Mouse (Mus musculus): ENCODE results near the gene Gpd1. TPM values are rescaled to one million over a fixed set of nuclear protein-coding genes. Genes with fewer than 3 reads are reported as not detected.
"Not testable (repeated sequence)": the region's sequence is repeated elsewhere in the genome, so short reads cannot be mapped to it uniquely, and the experiment has no call there.

Gpd1 gene
- polyA plus RNA-seq, 1 experiment, result 0.28 TPM

DNA sequence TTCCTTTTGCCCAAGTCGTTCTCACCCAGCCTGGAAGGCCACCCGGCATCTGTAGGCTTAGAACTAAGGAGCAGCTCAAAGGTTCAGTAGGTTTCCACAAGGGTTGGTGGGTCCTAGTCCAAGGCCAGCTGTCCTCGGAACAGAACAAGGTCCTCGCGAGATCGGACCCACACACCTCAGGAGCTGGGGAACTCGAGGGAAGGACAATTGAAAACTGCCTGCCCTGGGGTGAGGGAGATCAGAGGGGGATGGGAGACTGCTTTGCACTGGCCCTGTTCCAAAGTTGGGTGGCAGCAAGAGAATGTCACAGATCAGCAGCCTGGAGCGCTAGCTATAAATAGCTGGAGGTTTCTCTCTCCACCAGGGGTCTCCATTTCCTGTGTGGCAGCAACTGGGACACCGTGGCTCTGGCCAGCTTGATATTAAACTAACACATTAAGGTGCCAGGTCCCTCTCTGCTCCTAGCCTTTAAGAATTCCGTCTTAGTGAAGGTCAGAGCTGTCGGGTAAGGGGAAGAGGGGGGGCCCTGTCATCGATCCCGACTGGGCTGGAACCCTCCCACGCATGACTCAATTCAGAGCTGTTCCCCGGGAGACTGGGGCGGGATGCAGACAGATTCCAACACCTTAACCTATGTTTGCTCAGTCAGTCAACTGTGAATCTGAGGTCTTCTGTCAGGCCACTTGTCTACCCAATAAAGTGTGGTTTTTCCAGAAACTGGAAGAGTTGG, 7.1 kb downstream of the Gpd1 start:
- peaks cover 13% of the 10 kb centered on the region for H3K36me3 ChIP-seq (ENCODE audit: control insufficient read depth, insufficient read depth, low read length, poor library complexity, severe bottlenecking)
- H3K9ac ChIP-seq (ENCODE audit: low read depth, poor library complexity, severe bottlenecking), result peak overlapping the region; percentile 14
- H3K4me3 ChIP-seq (ENCODE audit: low read depth, low read length), result 0 out of 2 replicates have a peak overlapping the region, but pooled peaks have one; percentile 4
- peak overlapping the region; percentile 30; the same call in 1 of the 2 replicates for H3K27ac ChIP-seq (ENCODE audit: insufficient read depth, low read length)
- TF ChIP-seq CTCF (IDR thresholded peaks at IDR 0.05; ENCODE audit: low read depth, low read length) (peak; percentile 55), POLR2A (IDR thresholded peaks at IDR 0.05; ENCODE audit: insufficient read depth, low read length) (no peak), EP300 (IDR thresholded peaks at IDR 0.05; ENCODE audit: insufficient read depth, low read depth, low read length) (0 out of 2 replicates have a peak, but pooled peaks have one; percentile 15)
- H3K9me3 ChIP-seq (replicated peaks; ENCODE audit: control insufficient read depth, insufficient read depth, low read length, poor library complexity, severe bottlenecking), result peaks cover 4% of the 10 kb centered on the region; the same call in 1 of the 2 replicates
- peaks cover 7% of the 10 kb centered on the region for H3K4me1 ChIP-seq (ENCODE audit: control insufficient read depth, insufficient read depth, low read length)
- no peaks in the 10 kb centered on the region for H3K27me3 ChIP-seq (ENCODE audit: control insufficient read depth, insufficient read depth, low read length, poor library complexity, severe bottlenecking)

DNA sequence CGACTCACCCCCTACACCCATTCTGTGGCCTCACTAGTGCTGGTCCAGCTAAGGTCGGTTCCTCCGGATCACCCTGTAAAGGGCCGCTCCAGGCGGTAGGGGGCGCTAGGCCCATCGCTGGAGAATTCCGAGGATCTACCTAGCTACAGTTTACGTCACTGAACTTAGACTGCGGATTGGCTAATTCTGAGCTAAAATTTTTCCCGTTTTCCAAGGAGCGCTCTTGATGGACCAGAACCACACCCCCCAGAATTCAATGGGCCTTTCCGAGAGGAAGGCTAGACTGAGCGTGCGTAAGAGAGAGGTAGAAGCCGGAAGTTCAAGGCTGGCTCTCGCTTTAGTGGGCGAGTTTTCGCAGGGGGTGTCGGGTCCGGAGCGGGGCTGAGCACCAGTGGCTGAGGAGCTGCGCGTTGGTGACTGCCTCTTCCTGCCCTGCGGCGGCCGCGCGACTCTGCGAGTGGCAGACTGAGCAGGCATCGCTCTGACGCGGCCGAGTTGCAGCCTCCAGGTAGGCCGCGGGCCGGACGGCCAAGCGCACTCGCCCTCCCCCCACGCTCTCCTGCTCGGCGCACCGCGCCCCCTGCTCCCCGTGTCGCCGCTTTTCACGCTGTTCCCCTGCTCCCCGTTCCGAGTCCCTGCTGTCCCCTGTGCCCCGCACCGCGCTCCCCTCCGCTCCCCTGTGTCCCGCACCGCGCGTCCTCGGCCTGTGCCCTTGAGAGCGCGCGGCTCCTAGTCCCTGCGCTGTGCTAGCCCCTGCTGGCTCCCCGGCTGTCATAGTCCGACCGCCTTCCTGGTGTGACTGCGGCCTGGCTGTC, 8.2 kb downstream of the Gpd1 start, which contains the start of gene Cox14:
Gene Cox14, plus strand, starts transcription at position 278 of the 815 bp plus-strand sequence.
- Histone ChIP-seq H3K9me3 (replicated peaks; ENCODE audit: control insufficient read depth, insufficient read depth, low read length, poor library complexity, severe bottlenecking) (peaks cover 4% of the 10 kb centered on the region; the same call in 1 of the 2 replicates), H3K27ac (ENCODE audit: insufficient read depth, low read length) (peak within 1 kb of the TSS; percentile 19; the same call in 1 of the 2 replicates), H3K9ac (ENCODE audit: low read depth, poor library complexity, severe bottlenecking) (peak within 1 kb of the TSS; percentile 86), H3K4me1 (ENCODE audit: control insufficient read depth, insufficient read depth, low read length) (peaks cover 7% of the 10 kb centered on the region), H3K36me3 (ENCODE audit: control insufficient read depth, insufficient read depth, low read length, poor library complexity, severe bottlenecking) (peaks cover 16% of the 10 kb centered on the region), H3K27me3 (ENCODE audit: control insufficient read depth, insufficient read depth, low read length, poor library complexity, severe bottlenecking) (no peaks in the 10 kb centered on the region), H3K4me3 (ENCODE audit: low read depth, low read length) (peak within 1 kb of the TSS; percentile 93)
- TF ChIP-seq EP300 (IDR thresholded peaks at IDR 0.05; ENCODE audit: insufficient read depth, low read depth, low read length), result no peak
- TF ChIP-seq CTCF (IDR thresholded peaks at IDR 0.05; ENCODE audit: low read depth, low read length), result peak; percentile 95

DNA sequence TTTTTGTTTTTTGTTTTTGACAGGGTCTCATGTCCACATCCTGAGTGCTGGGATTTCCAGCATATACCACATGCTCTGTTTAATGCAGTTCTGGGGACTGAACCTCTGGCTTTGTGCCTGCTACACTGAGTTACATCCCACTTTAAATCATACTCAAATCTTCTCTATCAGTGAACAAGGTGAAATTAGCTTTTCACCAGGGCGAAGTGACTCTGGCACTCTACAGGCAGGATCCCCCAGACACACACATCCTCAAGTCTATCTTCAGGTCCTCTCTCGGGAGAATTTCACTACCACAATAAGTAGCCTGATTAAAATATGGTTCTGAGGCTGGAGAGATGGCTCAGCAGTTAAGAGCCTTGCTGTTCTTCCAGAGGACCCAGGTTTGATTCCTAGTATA, 9.2 kb downstream of the Gpd1 start:
- H3K27ac ChIP-seq (ENCODE audit: insufficient read depth, low read length), result no peak overlapping the region
- peak overlapping the region; percentile 86 for H3K9ac ChIP-seq (ENCODE audit: low read depth, poor library complexity, severe bottlenecking)
- peaks cover 4% of the 10 kb centered on the region; the same call in 1 of the 2 replicates for H3K9me3 ChIP-seq (replicated peaks; ENCODE audit: control insufficient read depth, insufficient read depth, low read length, poor library complexity, severe bottlenecking)
- no peaks in the 10 kb centered on the region for H3K27me3 ChIP-seq (ENCODE audit: control insufficient read depth, insufficient read depth, low read length, poor library complexity, severe bottlenecking)
- no peak overlapping the region for H3K4me3 ChIP-seq (ENCODE audit: low read depth, low read length)
- H3K4me1 ChIP-seq (ENCODE audit: control insufficient read depth, insufficient read depth, low read length), result peaks cover 7% of the 10 kb centered on the region
- TF ChIP-seq CTCF (IDR thresholded peaks at IDR 0.05; ENCODE audit: low read depth, low read length) (no peak), EP300 (IDR thresholded peaks at IDR 0.05; ENCODE audit: insufficient read depth, low read depth, low read length) (no peak), POLR2A (IDR thresholded peaks at IDR 0.05; ENCODE audit: insufficient read depth, low read length) (no peak)
- H3K36me3 ChIP-seq (ENCODE audit: control insufficient read depth, insufficient read depth, low read length, poor library complexity, severe bottlenecking), result peaks cover 16% of the 10 kb centered on the region

DNA sequence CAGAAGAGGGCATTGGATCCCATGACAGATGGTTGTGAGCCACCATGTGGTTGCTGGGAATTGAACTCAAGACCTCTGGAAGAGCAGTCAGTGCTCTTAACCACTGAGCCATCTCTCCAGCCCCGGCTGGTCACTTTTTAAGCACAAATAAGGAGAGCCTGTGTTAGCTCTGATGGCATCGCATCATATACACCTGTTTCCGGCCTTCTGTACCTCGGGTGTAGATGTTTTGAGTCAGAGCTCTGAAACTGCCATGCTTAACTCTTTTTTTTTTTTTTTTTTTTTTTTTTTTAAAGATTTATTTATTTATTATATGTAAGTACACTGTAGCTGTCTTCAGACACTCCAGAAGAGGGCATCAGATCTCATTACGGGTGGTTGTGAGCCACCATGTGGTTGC, 9.7 kb downstream of the Gpd1 start:
- not testable (repeated sequence) for H3K9ac ChIP-seq (ENCODE audit: low read depth, poor library complexity, severe bottlenecking); H3K4me3 ChIP-seq (ENCODE audit: low read depth, low read length); H3K4me1 ChIP-seq (ENCODE audit: control insufficient read depth, insufficient read depth, low read length); H3K27me3 ChIP-seq (ENCODE audit: control insufficient read depth, insufficient read depth, low read length, poor library complexity, severe bottlenecking); H3K9me3 ChIP-seq (replicated peaks; ENCODE audit: control insufficient read depth, insufficient read depth, low read length, poor library complexity, severe bottlenecking); H3K27ac ChIP-seq (ENCODE audit: insufficient read depth, low read length)
- peaks cover 16% of the 10 kb centered on the region for H3K36me3 ChIP-seq (ENCODE audit: control insufficient read depth, insufficient read depth, low read length, poor library complexity, severe bottlenecking)

DNA sequence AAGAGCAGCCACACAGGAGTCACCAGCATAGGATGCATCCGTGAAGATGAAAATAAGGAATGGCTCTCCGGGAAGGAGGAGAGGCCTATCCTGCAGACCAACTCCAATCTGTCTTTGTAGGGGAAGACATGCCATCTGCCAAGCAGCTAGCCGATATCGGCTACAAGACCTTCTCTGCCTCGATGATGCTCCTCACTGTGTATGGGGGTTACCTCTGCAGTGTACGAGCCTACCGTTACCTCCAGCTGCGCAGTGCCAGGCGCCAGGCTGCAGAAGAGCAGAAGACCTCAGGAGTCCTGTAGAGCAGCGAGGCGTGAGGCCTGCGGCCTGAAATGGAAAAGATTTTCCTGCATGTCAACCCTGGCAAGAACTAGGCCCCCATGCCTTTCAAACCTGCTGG, 10.2 kb downstream of the Gpd1 start:
- Histone ChIP-seq H3K4me1 (ENCODE audit: control insufficient read depth, insufficient read depth, low read length) (peaks cover 5% of the 10 kb centered on the region), H3K36me3 (ENCODE audit: control insufficient read depth, insufficient read depth, low read length, poor library complexity, severe bottlenecking) (peaks cover 16% of the 10 kb centered on the region), H3K4me3 (ENCODE audit: low read depth, low read length) (no peak overlapping the region), H3K9ac (ENCODE audit: low read depth, poor library complexity, severe bottlenecking) (no peak overlapping the region), H3K9me3 (replicated peaks; ENCODE audit: control insufficient read depth, insufficient read depth, low read length, poor library complexity, severe bottlenecking) (peaks cover 4% of the 10 kb centered on the region; the same call in 1 of the 2 replicates), H3K27ac (ENCODE audit: insufficient read depth, low read length) (no peak overlapping the region), H3K27me3 (ENCODE audit: control insufficient read depth, insufficient read depth, low read length, poor library complexity, severe bottlenecking) (no peaks in the 10 kb centered on the region)
- TF ChIP-seq CTCF (IDR thresholded peaks at IDR 0.05; ENCODE audit: low read depth, low read length) (no peak), EP300 (IDR thresholded peaks at IDR 0.05; ENCODE audit: insufficient read depth, low read depth, low read length) (no peak), POLR2A (IDR thresholded peaks at IDR 0.05; ENCODE audit: insufficient read depth, low read length) (no peak)

DNA sequence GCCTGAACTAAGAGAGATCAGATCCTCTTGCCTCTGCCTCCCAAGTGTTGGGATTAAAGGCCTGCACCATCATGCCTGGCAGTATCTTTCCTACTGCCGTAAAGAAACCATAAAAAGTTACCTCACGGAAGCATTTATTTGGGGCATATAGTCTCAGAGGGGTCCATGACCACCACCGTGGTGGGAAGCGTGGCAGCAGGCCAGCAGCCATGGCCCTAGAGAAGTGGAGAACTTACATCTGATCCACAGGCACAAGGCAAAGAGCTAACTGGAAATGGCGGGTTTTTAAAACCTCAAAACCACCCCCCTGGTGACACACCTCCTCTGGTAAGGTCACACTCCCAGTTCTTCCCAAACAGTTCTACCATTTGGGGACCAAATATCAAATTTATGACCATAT, 10.9 kb downstream of the Gpd1 start:
- Histone ChIP-seq H3K36me3 (ENCODE audit: control insufficient read depth, insufficient read depth, low read length, poor library complexity, severe bottlenecking) (peaks cover 16% of the 10 kb centered on the region), H3K4me3 (ENCODE audit: low read depth, low read length) (no peak overlapping the region), H3K4me1 (ENCODE audit: control insufficient read depth, insufficient read depth, low read length) (peaks cover 5% of the 10 kb centered on the region), H3K9me3 (replicated peaks; ENCODE audit: control insufficient read depth, insufficient read depth, low read length, poor library complexity, severe bottlenecking) (peaks cover 4% of the 10 kb centered on the region; the same call in 1 of the 2 replicates), H3K27me3 (ENCODE audit: control insufficient read depth, insufficient read depth, low read length, poor library complexity, severe bottlenecking) (no peaks in the 10 kb centered on the region), H3K27ac (ENCODE audit: insufficient read depth, low read length) (no peak overlapping the region), H3K9ac (ENCODE audit: low read depth, poor library complexity, severe bottlenecking) (no peak overlapping the region)
- TF ChIP-seq CTCF (IDR thresholded peaks at IDR 0.05; ENCODE audit: low read depth, low read length) (no peak), POLR2A (IDR thresholded peaks at IDR 0.05; ENCODE audit: insufficient read depth, low read length) (no peak), EP300 (IDR thresholded peaks at IDR 0.05; ENCODE audit: insufficient read depth, low read depth, low read length) (no peak)
